Mouse (Mus musculus): ENCODE results near the gene Patj. TPM values are rescaled to one million over a fixed set of nuclear protein-coding genes. Genes with fewer than 3 reads are reported as not detected.
A peak's percentile ranks its signal among the peaks of the same experiment; 100 is the strongest.
"Not testable (repeated sequence)": the region's sequence is repeated elsewhere in the genome, so short reads cannot be mapped to it uniquely, and the experiment has no call there.

Patj gene
- polyA plus RNA-seq, 1 experiment from 2014 or later = 12.3 TPM

DNA sequence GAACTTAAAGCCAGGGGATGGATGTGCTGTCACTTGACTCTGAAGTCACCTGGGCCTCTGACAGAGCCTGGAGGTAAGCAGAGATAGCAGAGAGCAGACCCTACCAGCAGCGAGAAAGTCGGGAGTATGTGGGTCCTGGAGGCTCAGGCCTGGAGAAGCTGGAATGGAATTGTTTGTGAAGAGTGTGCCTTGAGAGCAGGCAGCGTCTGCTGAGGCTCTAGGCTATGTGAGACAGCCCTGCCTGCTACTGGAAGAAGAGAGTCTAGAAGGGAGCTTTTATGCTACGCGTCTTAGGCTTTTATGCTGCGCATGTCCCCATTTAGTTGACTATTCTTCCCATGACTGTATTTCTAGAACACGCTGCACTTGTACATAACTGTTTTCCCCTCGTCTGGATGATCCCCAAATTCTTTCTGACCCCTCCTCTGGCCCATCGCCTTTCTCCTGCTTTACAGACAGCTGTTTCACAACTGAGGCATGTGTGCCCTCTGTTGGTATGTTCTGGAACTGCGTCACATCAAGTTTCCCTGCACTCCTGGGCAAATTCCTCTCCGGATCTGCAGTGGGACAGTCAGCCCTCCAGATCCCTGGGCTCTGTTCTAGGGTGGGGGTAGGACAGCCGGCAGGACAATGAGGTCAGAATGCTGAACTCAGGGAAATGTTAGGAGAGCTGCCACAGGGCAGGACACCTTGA lies 306.8 kb downstream of the Patj start:
- DNase-seq (ENCODE audit: low spot score) (peak; percentile 87), ATAC-seq (replicated peaks; ENCODE audit: low FRiP score) (peak; percentile 66)
- no peak overlapping the region for H3K9ac ChIP-seq (ENCODE audit: low read length)
- 35% methylated on average over 12 of the region's 12 CpGs for WGBS
- H3K36me3 ChIP-seq (ENCODE audit: control insufficient read depth, insufficient read depth, low read length) = no peaks in the 10 kb centered on the region
- H3K9me3 ChIP-seq (ENCODE audit: control insufficient read depth, low read length) = no peaks in the 10 kb centered on the region
- H3K27me3 ChIP-seq (ENCODE audit: control insufficient read depth, insufficient read depth, low read length) = no peaks in the 10 kb centered on the region
- H3K27ac ChIP-seq (ENCODE audit: low read depth, low read length) = no peak overlapping the region
- H3K4me1 ChIP-seq (replicated peaks; ENCODE audit: control insufficient read depth, insufficient read depth, low read length) = peaks cover 8% of the 10 kb centered on the region; the same call in 1 of the 2 replicates
- H3K4me3 ChIP-seq (ENCODE audit: low read depth, low read length) = no peak overlapping the region
- H3K4me2 ChIP-seq (ENCODE audit: low read depth, low read length, severe bottlenecking) = no peak overlapping the region

- no peaks in the 10 kb centered on the region for H3K9me3 ChIP-seq (ENCODE audit: control insufficient read depth, low read length)
- no peak overlapping the region for H3K4me3 ChIP-seq (ENCODE audit: low read depth, low read length)
- H3K4me1 ChIP-seq (replicated peaks; ENCODE audit: control insufficient read depth, insufficient read depth, low read length) = no peaks in the 10 kb centered on the region
- no peaks in the 10 kb centered on the region for H3K27me3 ChIP-seq (ENCODE audit: control insufficient read depth, insufficient read depth, low read length)
- no peak overlapping the region for H3K4me2 ChIP-seq (ENCODE audit: low read depth, low read length, severe bottlenecking)
- DNase-seq (ENCODE audit: low spot score) (no peak), ATAC-seq (replicated peaks; ENCODE audit: low FRiP score) (no peak)
- H3K27ac ChIP-seq (ENCODE audit: low read depth, low read length) = no peak overlapping the region
- no peak overlapping the region for H3K9ac ChIP-seq (ENCODE audit: low read length)
- H3K36me3 ChIP-seq (ENCODE audit: control insufficient read depth, insufficient read depth, low read length) = no peaks in the 10 kb centered on the region
- 95% methylated on average over 8 of the region's 8 CpGs for WGBS
Measured at GRCm38 (mm10) chr4:98710891-98711290, 315.3 kb downstream of the Patj start.

GRCm38 (mm10) chr4:98717735-98718546 lies 322.4 kb downstream of the Patj start:
- Histone ChIP-seq H3K9ac (ENCODE audit: low read length) (no peak overlapping the region), H3K36me3 (ENCODE audit: control insufficient read depth, insufficient read depth, low read length) (no peaks in the 10 kb centered on the region), H3K4me2 (ENCODE audit: low read depth, low read length, severe bottlenecking) (no peak overlapping the region), H3K4me3 (ENCODE audit: low read depth, low read length) (no peak overlapping the region), H3K27ac (ENCODE audit: low read depth, low read length) (no peak overlapping the region), H3K4me1 (replicated peaks; ENCODE audit: control insufficient read depth, insufficient read depth, low read length) (no peaks in the 10 kb centered on the region), H3K27me3 (ENCODE audit: control insufficient read depth, insufficient read depth, low read length) (no peaks in the 10 kb centered on the region), H3K9me3 (ENCODE audit: control insufficient read depth, low read length) (no peaks in the 10 kb centered on the region)
- 73% methylated on average over 17 of the region's 17 CpGs for WGBS
- DNase-seq (ENCODE audit: low spot score) (no peak), ATAC-seq (replicated peaks; ENCODE audit: low FRiP score) (no peak; the same call in 1 of the 2 replicates)

GRCm38 (mm10) chr4:98718547-98718917 lies 322.9 kb downstream of the Patj start:
- no peaks in the 10 kb centered on the region for H3K36me3 ChIP-seq (ENCODE audit: control insufficient read depth, insufficient read depth, low read length)
- H3K9me3 ChIP-seq (ENCODE audit: control insufficient read depth, low read length) = no peaks in the 10 kb centered on the region
- H3K4me1 ChIP-seq (replicated peaks; ENCODE audit: control insufficient read depth, insufficient read depth, low read length) = no peaks in the 10 kb centered on the region
- no peak overlapping the region for H3K27ac ChIP-seq (ENCODE audit: low read depth, low read length)
- no peak overlapping the region for H3K9ac ChIP-seq (ENCODE audit: low read length)
- DNase-seq (ENCODE audit: low spot score) (no peak), ATAC-seq (replicated peaks; ENCODE audit: low FRiP score) (no peak)
- no peaks in the 10 kb centered on the region for H3K27me3 ChIP-seq (ENCODE audit: control insufficient read depth, insufficient read depth, low read length)
- H3K4me3 ChIP-seq (ENCODE audit: low read depth, low read length) = no peak overlapping the region
- WGBS = 82% methylated on average over 10 of the region's 10 CpGs
- no peak overlapping the region for H3K4me2 ChIP-seq (ENCODE audit: low read depth, low read length, severe bottlenecking)

- H3K9me3 ChIP-seq (ENCODE audit: control insufficient read depth, low read length) = no peaks in the 10 kb centered on the region
- ATAC-seq (replicated peaks; ENCODE audit: low FRiP score) = peak; percentile 37; the same call in 1 of the 2 replicates
- WGBS = 14% methylated on average over 8 of the region's 8 CpGs
- peak; percentile 89 for DNase-seq (ENCODE audit: low spot score)
- H3K27ac ChIP-seq (ENCODE audit: low read depth, low read length) = no peak overlapping the region
- no peak overlapping the region for H3K9ac ChIP-seq (ENCODE audit: low read length)
- peaks cover 15% of the 10 kb centered on the region for H3K27me3 ChIP-seq (ENCODE audit: control insufficient read depth, insufficient read depth, low read length)
- H3K4me3 ChIP-seq (ENCODE audit: low read depth, low read length) = no peak overlapping the region
- no peak overlapping the region for H3K4me2 ChIP-seq (ENCODE audit: low read depth, low read length, severe bottlenecking)
- no peaks in the 10 kb centered on the region for H3K36me3 ChIP-seq (ENCODE audit: control insufficient read depth, insufficient read depth, low read length)
- H3K4me1 ChIP-seq (replicated peaks; ENCODE audit: control insufficient read depth, insufficient read depth, low read length) = peaks cover 3% of the 10 kb centered on the region; the same call in 1 of the 2 replicates
Measured at GRCm38 (mm10) chr4:98722454-98722853, 326.9 kb downstream of the Patj start.

DNA sequence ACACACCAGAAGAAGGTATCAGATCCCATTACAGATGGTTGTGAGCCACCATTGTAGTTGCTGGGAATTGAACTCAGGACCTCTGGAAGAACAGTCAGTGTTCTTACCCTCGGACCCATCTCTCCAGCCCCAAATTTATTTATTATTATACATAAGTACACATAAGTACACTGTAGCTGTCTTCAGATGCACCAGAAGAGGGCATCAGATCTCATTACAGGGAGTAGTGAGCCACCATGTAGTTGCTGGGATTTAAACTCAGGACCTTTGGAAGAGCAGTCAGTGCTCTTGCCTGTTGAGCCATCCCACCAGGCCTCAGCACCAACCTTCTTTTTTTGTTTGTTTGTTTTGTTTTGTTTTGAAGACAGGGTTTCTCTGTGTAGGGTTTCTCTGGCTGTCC lies 329.1 kb downstream of the Patj start:
- not testable (repeated sequence) for DNase-seq (ENCODE audit: low spot score); ATAC-seq (replicated peaks; ENCODE audit: low FRiP score)
- WGBS = 100% methylated on average over 1 of the region's 1 CpGs

GRCm38 (mm10) chr4:98725439-98725838 lies 329.9 kb downstream of the Patj start:
- H3K4me3 ChIP-seq (ENCODE audit: low read depth, low read length) = no peak overlapping the region
- ATAC-seq (replicated peaks; ENCODE audit: low FRiP score) (no peak), DNase-seq (ENCODE audit: low spot score) (no peak)
- H3K27me3 ChIP-seq (ENCODE audit: control insufficient read depth, insufficient read depth, low read length) = peaks cover 28% of the 10 kb centered on the region
- H3K4me1 ChIP-seq (replicated peaks; ENCODE audit: control insufficient read depth, insufficient read depth, low read length) = peaks cover 3% of the 10 kb centered on the region; the same call in 1 of the 2 replicates
- WGBS = 43% methylated on average over 4 of the region's 4 CpGs
- no peak overlapping the region for H3K4me2 ChIP-seq (ENCODE audit: low read depth, low read length, severe bottlenecking)
- no peaks in the 10 kb centered on the region for H3K9me3 ChIP-seq (ENCODE audit: control insufficient read depth, low read length)
- H3K9ac ChIP-seq (ENCODE audit: low read length) = no peak overlapping the region
- H3K27ac ChIP-seq (ENCODE audit: low read depth, low read length) = no peak overlapping the region
- no peaks in the 10 kb centered on the region for H3K36me3 ChIP-seq (ENCODE audit: control insufficient read depth, insufficient read depth, low read length)

More for the DNA sequence above, 329.1 kb downstream of the Patj start:
- H3K27me3 ChIP-seq (ENCODE audit: control insufficient read depth, insufficient read depth, low read length) = peaks cover 28% of the 10 kb centered on the region
- H3K4me2 ChIP-seq (ENCODE audit: low read depth, low read length, severe bottlenecking); H3K9me3 ChIP-seq (ENCODE audit: control insufficient read depth, low read length); H3K4me1 ChIP-seq (replicated peaks; ENCODE audit: control insufficient read depth, insufficient read depth, low read length); H3K27ac ChIP-seq (ENCODE audit: low read depth, low read length); H3K9ac ChIP-seq (ENCODE audit: low read length); H3K36me3 ChIP-seq (ENCODE audit: control insufficient read depth, insufficient read depth, low read length); H3K4me3 ChIP-seq (ENCODE audit: low read depth, low read length): not testable (repeated sequence)

- ATAC-seq (replicated peaks; ENCODE audit: low FRiP score) = 0 out of 2 replicates have a peak, but pooled peaks have one; percentile 28
- peaks cover 3% of the 10 kb centered on the region; the same call in 1 of the 2 replicates for H3K4me1 ChIP-seq (replicated peaks; ENCODE audit: control insufficient read depth, insufficient read depth, low read length)
Measured at GRCm38 (mm10) chr4:98726590-98727237, 331.1 kb downstream of the Patj start, which contains the start of gene L1td1. TSS of gene L1td1 (plus strand) at chr4:98726734.

More at GRCm38 (mm10) chr4:98726590-98727237, 331.1 kb downstream of the Patj start, which contains the start of gene L1td1:
- no peak within 1 kb of the TSS for H3K27ac ChIP-seq (ENCODE audit: low read depth, low read length)
- H3K4me2 ChIP-seq (ENCODE audit: low read depth, low read length, severe bottlenecking) = peak within 1 kb of the TSS; percentile 61
- no peaks in the 10 kb centered on the region for H3K9me3 ChIP-seq (ENCODE audit: control insufficient read depth, low read length)
- no peaks in the 10 kb centered on the region for H3K36me3 ChIP-seq (ENCODE audit: control insufficient read depth, insufficient read depth, low read length)
- peak within 1 kb of the TSS; percentile 13; the same call in 1 of the 2 replicates for H3K9ac ChIP-seq (ENCODE audit: low read length)
- peaks cover 28% of the 10 kb centered on the region for H3K27me3 ChIP-seq (ENCODE audit: control insufficient read depth, insufficient read depth, low read length)
- DNase-seq (ENCODE audit: low spot score) = peak; percentile 61
- H3K4me3 ChIP-seq (ENCODE audit: low read depth, low read length) = peak within 1 kb of the TSS; percentile 22
- 2% methylated on average over 29 of the region's 29 CpGs for WGBS
